Mouse (Mus musculus): ENCODE results near the gene Rabl3. TPM values are rescaled to one million over a fixed set of nuclear protein-coding genes. Genes with fewer than 3 reads are reported as not detected.

The Rabl3 gene
- polyA plus RNA-seq, 1 experiment = 8.4 TPM

GRCm38 (mm10) chr16:37575325-37575724 is 35.6 kb downstream of the Rabl3 start:
- Histone ChIP-seq H3K27me3 (ENCODE audit: control insufficient read depth, insufficient read depth, insufficient read length) (no peaks in the 10 kb centered on the region), H3ac (ENCODE audit: control insufficient read depth, insufficient read length, low read depth) (no peak overlapping the region), H3K79me2 (ENCODE audit: control insufficient read depth, insufficient read depth) (no peaks in the 10 kb centered on the region), H3K4me3 (ENCODE audit: insufficient read depth, poor library complexity, severe bottlenecking) (no peak overlapping the region), H3K79me3 (ENCODE audit: low read depth) (no peaks in the 10 kb centered on the region), H3K36me3 (ENCODE audit: control insufficient read depth, insufficient read depth) (peaks cover 6% of the 10 kb centered on the region)
- TF ChIP-seq FOSL1 (IDR thresholded peaks at IDR 0.05; ENCODE audit: insufficient read depth, low read length, poor library complexity, severe bottlenecking) = no peak
- no peak for TF ChIP-seq MYOG (IDR thresholded peaks at IDR 0.05; ENCODE audit: control insufficient read depth, extremely low read depth, insufficient read length)
- no peak for TF ChIP-seq CTCF (IDR thresholded peaks at IDR 0.05; ENCODE audit: control insufficient read depth, insufficient read depth, insufficient read length)
- no peak for TF ChIP-seq MAX (IDR thresholded peaks at IDR 0.05)
- no peak for TF ChIP-seq MYOD1 (IDR thresholded peaks at IDR 0.05; ENCODE audit: control insufficient read depth, insufficient read length, low read depth)
- TF ChIP-seq USF1 (IDR thresholded peaks at IDR 0.05; ENCODE audit: low read depth) = no peak
- no peak for TF ChIP-seq CEBPB (IDR thresholded peaks at IDR 0.05; ENCODE audit: low read depth)

GRCm38 (mm10) chr16:37579591-37579990 is 39.9 kb downstream of the Rabl3 start:
- no peaks in the 10 kb centered on the region for H3K36me3 ChIP-seq (ENCODE audit: control insufficient read depth, insufficient read depth)
- no peak overlapping the region for H3K4me3 ChIP-seq (ENCODE audit: insufficient read depth, poor library complexity, severe bottlenecking)
- H3K79me2 ChIP-seq (ENCODE audit: control insufficient read depth, insufficient read depth) = no peaks in the 10 kb centered on the region
- TF ChIP-seq FOSL1 (IDR thresholded peaks at IDR 0.05; ENCODE audit: insufficient read depth, low read length, poor library complexity, severe bottlenecking) (no peak), MYOD1 (IDR thresholded peaks at IDR 0.05; ENCODE audit: control insufficient read depth, insufficient read length, low read depth) (no peak), MAX (IDR thresholded peaks at IDR 0.05) (no peak), USF1 (IDR thresholded peaks at IDR 0.05; ENCODE audit: low read depth) (no peak), CEBPB (IDR thresholded peaks at IDR 0.05; ENCODE audit: low read depth) (no peak), MYOG (IDR thresholded peaks at IDR 0.05; ENCODE audit: control insufficient read depth, extremely low read depth, insufficient read length) (no peak), CTCF (IDR thresholded peaks at IDR 0.05; ENCODE audit: control insufficient read depth, insufficient read depth, insufficient read length) (no peak)
- no peaks in the 10 kb centered on the region for H3K79me3 ChIP-seq (ENCODE audit: low read depth)
- H3ac ChIP-seq (ENCODE audit: control insufficient read depth, insufficient read length, low read depth) = no peak overlapping the region
- no peaks in the 10 kb centered on the region for H3K27me3 ChIP-seq (ENCODE audit: control insufficient read depth, insufficient read depth, insufficient read length)

GRCm38 (mm10) chr16:37579994-37580393 is 40.3 kb downstream of the Rabl3 start, which contains the start of gene Hgd:
Hgd (plus strand) TSS chr16:37580153.
- no peaks in the 10 kb centered on the region for H3K79me2 ChIP-seq (ENCODE audit: control insufficient read depth, insufficient read depth)
- TF ChIP-seq CEBPB (IDR thresholded peaks at IDR 0.05; ENCODE audit: low read depth) = no peak
- TF ChIP-seq USF1 (IDR thresholded peaks at IDR 0.05; ENCODE audit: low read depth) = no peak
- TF ChIP-seq MYOD1 (IDR thresholded peaks at IDR 0.05; ENCODE audit: control insufficient read depth, insufficient read length, low read depth) = no peak
- TF ChIP-seq MYOG (IDR thresholded peaks at IDR 0.05; ENCODE audit: control insufficient read depth, extremely low read depth, insufficient read length) = no peak
- no peak for TF ChIP-seq FOSL1 (IDR thresholded peaks at IDR 0.05; ENCODE audit: insufficient read depth, low read length, poor library complexity, severe bottlenecking)
- TF ChIP-seq CTCF (IDR thresholded peaks at IDR 0.05; ENCODE audit: control insufficient read depth, insufficient read depth, insufficient read length) = no peak
- TF ChIP-seq MAX (IDR thresholded peaks at IDR 0.05) = no peak
- H3ac ChIP-seq (ENCODE audit: control insufficient read depth, insufficient read length, low read depth) = no peak within 1 kb of the TSS
- H3K79me3 ChIP-seq (ENCODE audit: low read depth) = no peaks in the 10 kb centered on the region
- H3K36me3 ChIP-seq (ENCODE audit: control insufficient read depth, insufficient read depth) = no peaks in the 10 kb centered on the region
- no peak within 1 kb of the TSS for H3K4me3 ChIP-seq (ENCODE audit: insufficient read depth, poor library complexity, severe bottlenecking)
- no peaks in the 10 kb centered on the region for H3K27me3 ChIP-seq (ENCODE audit: control insufficient read depth, insufficient read depth, insufficient read length)

GRCm38 (mm10) chr16:37580651-37581050 is 41.0 kb downstream of the Rabl3 start:
- no peak overlapping the region for H3K4me3 ChIP-seq (ENCODE audit: insufficient read depth, poor library complexity, severe bottlenecking)
- H3K27me3 ChIP-seq (ENCODE audit: control insufficient read depth, insufficient read depth, insufficient read length) = no peaks in the 10 kb centered on the region
- TF ChIP-seq MYOD1 (IDR thresholded peaks at IDR 0.05; ENCODE audit: control insufficient read depth, insufficient read length, low read depth) (no peak), USF1 (IDR thresholded peaks at IDR 0.05; ENCODE audit: low read depth) (no peak), CTCF (IDR thresholded peaks at IDR 0.05; ENCODE audit: control insufficient read depth, insufficient read depth, insufficient read length) (no peak), MYOG (IDR thresholded peaks at IDR 0.05; ENCODE audit: control insufficient read depth, extremely low read depth, insufficient read length) (no peak), FOSL1 (IDR thresholded peaks at IDR 0.05; ENCODE audit: insufficient read depth, low read length, poor library complexity, severe bottlenecking) (no peak), MAX (IDR thresholded peaks at IDR 0.05) (no peak), CEBPB (IDR thresholded peaks at IDR 0.05; ENCODE audit: low read depth) (no peak)
- H3ac ChIP-seq (ENCODE audit: control insufficient read depth, insufficient read length, low read depth) = no peak overlapping the region
- no peaks in the 10 kb centered on the region for H3K36me3 ChIP-seq (ENCODE audit: control insufficient read depth, insufficient read depth)
- H3K79me2 ChIP-seq (ENCODE audit: control insufficient read depth, insufficient read depth) = no peaks in the 10 kb centered on the region
- H3K79me3 ChIP-seq (ENCODE audit: low read depth) = no peaks in the 10 kb centered on the region

- Histone ChIP-seq H3K4me3 (ENCODE audit: insufficient read depth, poor library complexity, severe bottlenecking) (no peak overlapping the region), H3K36me3 (ENCODE audit: control insufficient read depth, insufficient read depth) (no peaks in the 10 kb centered on the region), H3K79me2 (ENCODE audit: control insufficient read depth, insufficient read depth) (no peaks in the 10 kb centered on the region), H3K27me3 (ENCODE audit: control insufficient read depth, insufficient read depth, insufficient read length) (no peaks in the 10 kb centered on the region), H3ac (ENCODE audit: control insufficient read depth, insufficient read length, low read depth) (no peak overlapping the region), H3K79me3 (ENCODE audit: low read depth) (no peaks in the 10 kb centered on the region)
- TF ChIP-seq FOSL1 (IDR thresholded peaks at IDR 0.05; ENCODE audit: insufficient read depth, low read length, poor library complexity, severe bottlenecking) (no peak), CEBPB (IDR thresholded peaks at IDR 0.05; ENCODE audit: low read depth) (no peak), MYOG (IDR thresholded peaks at IDR 0.05; ENCODE audit: control insufficient read depth, extremely low read depth, insufficient read length) (no peak), MAX (IDR thresholded peaks at IDR 0.05) (no peak), USF1 (IDR thresholded peaks at IDR 0.05; ENCODE audit: low read depth) (no peak), MYOD1 (IDR thresholded peaks at IDR 0.05; ENCODE audit: control insufficient read depth, insufficient read length, low read depth) (no peak), CTCF (IDR thresholded peaks at IDR 0.05; ENCODE audit: control insufficient read depth, insufficient read depth, insufficient read length) (no peak)
Measured at GRCm38 (mm10) chr16:37581901-37582300, 42.2 kb downstream of the Rabl3 start.

- no peak overlapping the region for H3ac ChIP-seq (ENCODE audit: control insufficient read depth, insufficient read length, low read depth)
- H3K27me3 ChIP-seq (ENCODE audit: control insufficient read depth, insufficient read depth, insufficient read length) = no peaks in the 10 kb centered on the region
- H3K36me3 ChIP-seq (ENCODE audit: control insufficient read depth, insufficient read depth) = no peaks in the 10 kb centered on the region
- TF ChIP-seq CTCF (IDR thresholded peaks at IDR 0.05; ENCODE audit: control insufficient read depth, insufficient read depth, insufficient read length) (no peak), MYOD1 (IDR thresholded peaks at IDR 0.05; ENCODE audit: control insufficient read depth, insufficient read length, low read depth) (no peak), MYOG (IDR thresholded peaks at IDR 0.05; ENCODE audit: control insufficient read depth, extremely low read depth, insufficient read length) (no peak), CEBPB (IDR thresholded peaks at IDR 0.05; ENCODE audit: low read depth) (no peak), MAX (IDR thresholded peaks at IDR 0.05) (no peak), FOSL1 (IDR thresholded peaks at IDR 0.05; ENCODE audit: insufficient read depth, low read length, poor library complexity, severe bottlenecking) (no peak), USF1 (IDR thresholded peaks at IDR 0.05; ENCODE audit: low read depth) (no peak)
- H3K79me2 ChIP-seq (ENCODE audit: control insufficient read depth, insufficient read depth) = no peaks in the 10 kb centered on the region
- H3K4me3 ChIP-seq (ENCODE audit: insufficient read depth, poor library complexity, severe bottlenecking) = no peak overlapping the region
- H3K79me3 ChIP-seq (ENCODE audit: low read depth) = no peaks in the 10 kb centered on the region
Measured at GRCm38 (mm10) chr16:37583306-37583705, 43.6 kb downstream of the Rabl3 start.
